Mouse (Mus musculus) adipocyte (in vitro differentiated cells): ENCODE results near the gene Gm5136.

Experiments
- DNase-seq: peaks from one replicate; pipeline ENCODE4 v3.0.0-alpha.2; 2016; ENCODE audit warnings: low spot score

The Gm5136 gene

GRCm38 (mm10) chr10:108699946-108700345 is at the start of gene Gm5136:
TSS of gene Gm5136 (minus strand) at chr10:108700160.
- DNase-seq: no peak

DNA sequence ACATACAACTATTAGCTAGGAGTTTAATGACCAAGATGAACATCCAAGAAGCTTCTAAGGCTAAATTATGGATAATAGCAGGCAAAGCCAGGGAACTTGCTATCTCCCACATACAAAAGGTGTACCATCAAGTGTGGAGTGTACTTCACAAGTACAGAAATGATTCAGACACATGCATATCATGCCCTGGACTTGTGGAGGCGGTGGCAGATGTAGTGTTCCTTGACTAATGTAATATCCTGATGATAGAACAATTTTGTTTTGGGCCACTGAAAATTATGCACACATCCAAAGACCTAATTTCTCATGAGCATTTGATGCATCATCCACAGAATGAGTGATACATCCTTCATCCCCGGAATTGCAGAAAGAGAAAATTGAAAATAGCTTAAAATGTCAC is 43.8 kb upstream of the Gm5136 start:
- no peak for DNase-seq

DNA sequence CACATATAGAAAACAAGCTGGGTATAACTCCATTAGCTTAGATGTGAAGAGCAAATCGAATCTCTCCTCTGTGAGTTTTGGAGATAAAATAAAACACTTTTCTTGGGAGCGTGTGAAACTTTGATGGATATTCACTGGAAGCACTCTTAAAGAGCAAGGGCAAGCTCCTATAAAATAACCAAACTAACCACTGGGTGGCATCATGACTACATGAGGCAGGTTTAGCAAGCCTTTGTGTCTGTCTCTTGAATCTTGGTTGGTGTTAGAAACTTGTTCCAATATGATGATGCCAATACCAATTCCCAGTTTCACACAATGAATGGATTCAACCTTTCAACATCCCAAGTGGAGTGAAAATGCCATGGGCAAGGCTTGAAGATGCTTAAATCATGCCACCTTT is 34.0 kb upstream of the Gm5136 start:
- peak; percentile 68 for DNase-seq

GRCm38 (mm10) chr10:108728961-108729360 is 29.0 kb upstream of the Gm5136 start:
- no peak for DNase-seq

DNA sequence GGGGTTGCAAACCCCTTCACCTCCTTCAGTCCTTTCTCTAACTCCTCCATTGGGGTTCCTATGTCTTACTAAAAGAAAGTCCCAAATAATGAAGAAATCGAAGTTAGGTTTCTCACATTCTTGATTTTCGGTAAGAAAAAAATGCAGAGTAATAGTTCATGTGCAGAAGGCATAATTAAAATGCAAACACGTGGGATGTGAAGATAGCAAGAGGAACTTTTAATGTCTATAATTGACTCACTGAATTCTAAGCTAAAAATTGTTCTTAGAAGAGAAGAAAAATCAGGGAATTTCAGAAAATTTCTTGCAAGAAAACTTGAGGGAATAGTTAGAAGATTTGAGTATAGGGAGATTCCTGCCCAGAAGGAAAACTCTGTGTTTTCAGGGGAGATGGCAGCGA is 26.4 kb upstream of the Gm5136 start:
- DNase-seq: no peak

DNA sequence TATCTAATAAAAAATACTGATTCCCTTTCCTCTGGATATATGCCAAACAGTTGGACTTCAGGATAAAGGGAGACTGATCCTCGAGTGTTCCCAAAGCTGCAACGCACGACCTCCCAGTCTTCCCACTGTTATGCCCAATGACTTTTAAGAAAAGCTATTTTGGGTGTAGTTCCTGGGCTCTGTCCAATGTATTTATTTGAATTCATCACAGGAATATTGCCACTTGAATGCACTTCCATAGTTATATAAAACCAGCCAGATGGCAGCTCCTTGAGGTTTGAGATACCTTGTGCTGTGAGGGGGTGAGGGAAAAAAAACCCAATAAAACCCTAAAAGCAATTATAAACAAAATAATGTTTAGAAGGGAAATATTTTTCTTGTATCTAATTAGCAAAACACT is 24.9 kb upstream of the Gm5136 start:
- no peak for DNase-seq

DNA sequence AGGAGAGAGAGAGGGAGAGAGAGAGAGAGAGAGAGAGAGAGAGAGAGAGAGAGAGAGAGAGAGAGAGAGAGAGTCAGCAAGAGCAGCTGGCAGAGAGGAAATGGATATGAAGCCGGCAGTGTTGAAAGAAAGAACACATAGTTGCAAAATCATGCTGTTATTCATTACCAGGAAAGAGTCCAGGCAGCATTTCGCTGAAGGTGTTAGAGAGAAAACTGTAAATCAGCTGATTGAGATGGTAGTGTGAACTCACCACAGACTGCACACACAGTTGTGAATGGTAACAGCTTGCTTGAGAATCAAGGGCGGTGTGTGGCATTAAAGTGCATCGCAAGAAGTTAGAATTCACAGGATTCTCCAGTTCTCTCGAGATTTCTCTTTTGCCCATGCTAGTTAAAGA is 10.6 kb upstream of the Gm5136 start:
- DNase-seq: peak; percentile 7

DNA sequence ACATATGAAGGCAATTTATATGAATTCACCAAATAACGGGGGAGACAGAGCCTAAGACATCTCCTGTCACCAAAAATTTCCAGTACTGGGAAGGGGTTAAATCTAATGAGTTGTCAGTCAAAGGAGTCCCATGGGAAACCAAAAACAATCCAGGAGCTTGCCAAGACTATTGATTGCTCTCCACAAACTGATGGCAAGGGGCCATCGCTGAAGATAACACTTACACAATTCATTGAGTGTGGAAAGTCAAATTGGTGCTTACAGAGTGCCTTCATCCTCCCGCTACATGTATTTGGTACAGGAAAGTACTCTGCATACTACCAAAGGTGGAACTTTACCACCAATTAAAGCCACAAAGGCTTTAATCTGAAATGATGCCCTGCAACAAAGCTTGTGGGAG is 5.7 kb upstream of the Gm5136 start:
- DNase-seq: no peak

GRCm38 (mm10) chr10:108701361-108702128 is 1.6 kb upstream of the Gm5136 start:
- no peak for DNase-seq

- DNase-seq: no peak
These were observed 2.9 kb downstream of the Gm5136 start for GRCm38 (mm10) chr10:108697062-108697461.

DNA sequence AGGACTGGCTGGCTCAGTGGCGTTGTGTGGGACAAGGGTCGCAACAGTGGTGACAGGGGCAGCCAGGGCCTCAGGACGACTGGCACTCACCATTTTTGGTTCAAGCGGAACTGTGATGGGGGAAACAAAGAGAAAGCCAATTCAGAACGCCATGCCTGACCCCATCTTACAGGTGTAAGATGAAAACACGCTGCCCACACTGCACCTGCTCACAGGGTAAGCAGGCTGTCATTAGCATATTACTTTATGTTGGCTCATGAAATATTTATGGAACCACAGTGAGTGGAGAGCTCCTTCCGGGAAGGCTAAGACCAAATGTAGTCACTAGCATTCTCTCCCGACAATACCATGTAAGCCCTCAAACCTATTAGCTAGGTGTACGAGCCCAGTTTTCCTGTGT is 9.0 kb downstream of the Gm5136 start:
- DNase-seq: no peak

DNA sequence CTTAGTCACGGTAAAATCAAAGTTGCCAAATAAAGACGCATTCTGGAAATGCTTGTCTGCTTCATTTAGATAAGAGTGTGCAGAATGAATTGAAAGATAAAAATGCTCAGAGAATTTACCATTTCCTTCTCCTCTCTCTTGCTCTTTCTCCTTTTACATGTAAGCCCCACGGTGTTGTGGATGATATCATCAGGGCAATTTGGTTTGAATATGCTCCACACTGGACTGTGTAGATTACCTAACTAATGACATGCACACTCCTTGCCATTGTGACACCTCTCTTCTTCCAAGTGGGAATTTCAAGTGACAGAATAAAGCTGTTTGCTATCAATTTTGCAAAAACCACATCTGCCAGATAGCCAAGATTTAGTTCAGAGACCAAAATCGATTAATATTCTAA is 13.3 kb downstream of the Gm5136 start:
- DNase-seq: no peak

GRCm38 (mm10) chr10:108679675-108680390 is 20.1 kb downstream of the Gm5136 start:
- no peak for DNase-seq

- no peak for DNase-seq
These were observed 22.9 kb downstream of the Gm5136 start for GRCm38 (mm10) chr10:108677053-108677452.

DNA sequence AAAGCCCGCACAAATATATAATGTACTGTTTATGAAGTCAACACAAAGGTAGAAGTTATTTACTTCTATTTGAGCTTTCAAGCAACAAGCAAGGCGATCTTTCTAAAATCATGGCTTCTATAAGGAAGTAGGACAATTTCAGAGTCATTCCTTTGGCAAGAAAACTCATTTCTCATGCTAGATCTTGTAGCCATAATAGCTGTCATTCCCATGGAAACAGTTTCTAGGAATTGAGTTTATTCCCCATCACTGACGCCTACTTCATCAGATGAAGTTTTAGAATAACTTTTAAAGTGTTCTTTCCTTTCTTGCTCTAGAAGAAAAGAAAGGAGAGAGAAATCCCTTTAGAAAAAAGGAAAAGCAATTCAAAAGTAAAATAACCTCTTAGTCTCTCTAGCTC is 31.0 kb downstream of the Gm5136 start:
- no peak for DNase-seq

- no peak for DNase-seq
These were observed 39.7 kb downstream of the Gm5136 start for GRCm38 (mm10) chr10:108660295-108660694.

DNA sequence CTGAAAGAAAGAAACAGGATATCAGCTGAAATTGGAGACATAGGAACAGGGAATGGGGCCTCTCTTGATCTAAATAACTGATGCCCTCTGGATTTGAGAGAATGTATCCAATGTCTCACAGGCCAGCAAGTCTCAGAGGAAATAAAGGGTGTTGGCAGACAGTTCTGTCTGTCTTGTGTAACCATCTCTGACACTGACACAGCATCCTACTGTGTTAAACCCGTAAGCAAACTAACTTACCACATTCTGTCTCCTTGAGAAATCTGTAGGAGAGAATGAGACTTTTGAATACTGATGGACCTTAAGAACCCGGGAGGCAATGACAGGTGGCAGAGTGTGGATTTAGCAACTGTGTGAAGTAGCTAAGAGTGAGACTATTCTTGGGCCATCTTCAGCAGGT is 41.7 kb downstream of the Gm5136 start:
- peak; percentile 5 for DNase-seq

GRCm38 (mm10) chr10:108657669-108658068 is 42.3 kb downstream of the Gm5136 start:
- DNase-seq: no peak

DNA sequence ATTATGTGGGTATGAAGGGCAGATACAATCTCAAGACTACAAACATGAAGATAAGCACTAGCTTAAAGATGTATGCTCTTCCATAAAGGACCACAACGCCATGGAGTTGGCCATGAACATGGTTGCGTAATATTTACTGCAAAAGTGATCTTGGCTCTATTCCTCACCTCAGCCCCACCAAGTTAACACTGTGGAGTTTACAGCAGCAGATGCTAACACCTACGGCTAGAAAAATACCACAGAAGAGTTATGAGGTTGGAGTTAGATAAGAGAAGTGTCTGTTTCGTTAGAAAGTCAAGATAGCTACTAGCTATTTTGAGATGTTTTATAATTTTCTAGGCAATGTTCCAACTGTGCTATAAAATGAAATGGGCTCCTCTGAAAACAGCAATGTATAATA is 43.1 kb downstream of the Gm5136 start:
- DNase-seq: no peak

GRCm38 (mm10) chr10:108655074-108655473 is 44.9 kb downstream of the Gm5136 start:
- DNase-seq: no peak

GRCm38 (mm10) chr10:108652831-108653230 is 47.1 kb downstream of the Gm5136 start:
- no peak for DNase-seq

GRCm38 (mm10) chr10:108652066-108652465 is 47.9 kb downstream of the Gm5136 start:
- DNase-seq: no peak

GRCm38 (mm10) chr10:108649174-108649573 is 50.8 kb downstream of the Gm5136 start:
- DNase-seq: no peak
